Mouse (Mus musculus) heart, postnatal 25 days (tissue): ENCODE results near the gene Med29. TPM values are rescaled to one million over a fixed set of nuclear protein-coding genes. Genes with fewer than 3 reads are reported as not detected.

Source experiments
- total RNA-seq, 2 experiments: library from RNA; stranded (reverse); gene quantifications; 2 replicates each; pipeline ENCODE4 v1.2.3; 2021

Med29 gene
- total RNA-seq, 2 experiments from 2014 or later = 18.2 to 20.9 TPM

Other genes starting within 250 kb of the Med29 start
- 10 to 100 TPM; 32.2 to 35.3 TPM for gene Fbl, start 223.0 kb downstream of the Med29 start, total RNA-seq
- gene Dyrk1b, start 213.2 kb downstream of the Med29 start, total RNA-seq = 10 to 100 TPM; 30.5 to 32.0 TPM
- gene Eid2, start 124.8 kb downstream of the Med29 start, total RNA-seq = 10 to 100 TPM; 11.9 to 12.1 TPM
- gene Eid2b, start 115.0 kb downstream of the Med29 start, total RNA-seq = 10 to 100 TPM; 10.1 to 10.2 TPM
- gene Selenov, start 101.5 kb downstream of the Med29 start, total RNA-seq = not detected
- not detected for gene Dll3, start 90.5 kb downstream of the Med29 start, total RNA-seq
- 10 to 100 TPM; 60.5 to 61.7 TPM for gene Timm50, start 80.6 kb downstream of the Med29 start, total RNA-seq
- gene Supt5, start 54.0 kb downstream of the Med29 start, total RNA-seq = 10 to 100 TPM; 52.8 to 52.9 TPM
- gene Rps16, start 42.1 kb downstream of the Med29 start, total RNA-seq = 100 to 1,000 TPM; 489 to 520 TPM
- 10 to 100 TPM; 13.1 to 20.4 TPM for gene Plekhg2, start 20.1 kb downstream of the Med29 start, total RNA-seq
- 10 to 100 TPM; 14.1 to 18.0 TPM for gene Zfp36, start 12.5 kb downstream of the Med29 start, total RNA-seq
- gene Paf1, start 243 bp upstream of the Med29 start, total RNA-seq = 10 to 100 TPM; 40.6 to 44.3 TPM
- gene Gmfg, start 44.7 kb upstream of the Med29 start, total RNA-seq = 1 to 10 TPM; 5.0 to 5.6 TPM
- under 1 TPM; 0.68 to 0.84 TPM for gene Lrfn1, start 59.3 kb upstream of the Med29 start, total RNA-seq
- not detected for gene Ifnl2, start 117.7 kb upstream of the Med29 start, total RNA-seq
- not detected for gene Ifnl3, start 130.1 kb upstream of the Med29 start, total RNA-seq
- gene Sycn, start 148.2 kb upstream of the Med29 start, total RNA-seq = not detected
- not detected for gene Nccrp1, start 154.5 kb upstream of the Med29 start, total RNA-seq
- gene Samd4b, start 205.4 kb upstream of the Med29 start, total RNA-seq = 10 to 100 TPM; 22.6 to 22.8 TPM
- gene Pak4, start 205.5 kb upstream of the Med29 start, total RNA-seq = 1 to 10 TPM; 8.4 to 8.8 TPM
- not detected for gene Acp7, start 238.6 kb upstream of the Med29 start, total RNA-seq